Mouse (Mus musculus): ENCODE data around the gene Tmem131l. TPM values are rescaled to one million over a fixed set of nuclear protein-coding genes. Genes with fewer than 3 reads are reported as not detected.

Tmem131l gene
- polyA plus RNA-seq, 1 experiment, result 22.6 TPM

DNA sequence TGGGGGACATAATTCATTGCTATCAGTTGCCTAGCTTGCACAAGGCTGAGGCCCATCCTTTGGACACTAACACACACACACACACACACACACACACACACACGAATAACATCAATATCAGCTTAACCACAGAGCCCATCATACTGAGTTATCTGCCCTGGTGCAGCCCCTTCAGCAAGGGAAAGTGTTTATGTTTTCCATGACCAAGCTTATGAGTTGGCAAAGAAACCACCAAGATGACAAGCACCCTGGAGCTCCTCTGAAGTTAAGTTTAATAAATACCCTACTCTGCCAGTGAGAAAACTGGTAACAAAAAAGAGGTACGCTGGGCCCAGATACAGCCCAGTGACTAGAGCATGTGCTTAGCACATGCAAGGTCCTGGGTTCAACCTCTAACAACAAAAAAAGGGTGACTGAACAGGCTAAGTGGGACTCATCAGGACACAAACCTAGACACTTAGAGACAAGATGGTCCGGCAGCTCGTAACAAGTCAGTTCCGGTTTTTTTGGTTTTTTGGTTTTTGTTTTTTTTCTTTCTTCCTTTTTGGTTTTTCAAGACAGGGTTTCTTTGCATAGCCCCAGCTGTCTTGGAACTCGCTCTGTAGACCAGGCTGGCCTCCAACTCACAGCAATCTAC is 4.1 kb downstream of the Tmem131l start:
- H3K4me1 ChIP-seq (ENCODE audit: control insufficient read depth, insufficient read depth, low read length), result no peaks in the 10 kb centered on the region
- H3K4me3 ChIP-seq (ENCODE audit: insufficient read depth, low read length), result no peak overlapping the region
- H3K27ac ChIP-seq (ENCODE audit: insufficient read depth, low read length), result no peak overlapping the region
- TF ChIP-seq CTCF (IDR thresholded peaks at IDR 0.05; ENCODE audit: borderline replicate concordance, insufficient read depth, low read length) (no peak), POLR2A (IDR thresholded peaks at IDR 0.05; ENCODE audit: low read depth, low read length) (no peak)

GRCm38 (mm10) chr3:84034115-84034780 is 5.7 kb downstream of the Tmem131l start:
- H3K4me1 ChIP-seq (ENCODE audit: control insufficient read depth, insufficient read depth, low read length), result no peaks in the 10 kb centered on the region
- no peak overlapping the region for H3K27ac ChIP-seq (ENCODE audit: insufficient read depth, low read length)
- TF ChIP-seq CTCF (IDR thresholded peaks at IDR 0.05; ENCODE audit: borderline replicate concordance, insufficient read depth, low read length) (no peak), POLR2A (IDR thresholded peaks at IDR 0.05; ENCODE audit: low read depth, low read length) (no peak)
- H3K4me3 ChIP-seq (ENCODE audit: insufficient read depth, low read length), result no peak overlapping the region

DNA sequence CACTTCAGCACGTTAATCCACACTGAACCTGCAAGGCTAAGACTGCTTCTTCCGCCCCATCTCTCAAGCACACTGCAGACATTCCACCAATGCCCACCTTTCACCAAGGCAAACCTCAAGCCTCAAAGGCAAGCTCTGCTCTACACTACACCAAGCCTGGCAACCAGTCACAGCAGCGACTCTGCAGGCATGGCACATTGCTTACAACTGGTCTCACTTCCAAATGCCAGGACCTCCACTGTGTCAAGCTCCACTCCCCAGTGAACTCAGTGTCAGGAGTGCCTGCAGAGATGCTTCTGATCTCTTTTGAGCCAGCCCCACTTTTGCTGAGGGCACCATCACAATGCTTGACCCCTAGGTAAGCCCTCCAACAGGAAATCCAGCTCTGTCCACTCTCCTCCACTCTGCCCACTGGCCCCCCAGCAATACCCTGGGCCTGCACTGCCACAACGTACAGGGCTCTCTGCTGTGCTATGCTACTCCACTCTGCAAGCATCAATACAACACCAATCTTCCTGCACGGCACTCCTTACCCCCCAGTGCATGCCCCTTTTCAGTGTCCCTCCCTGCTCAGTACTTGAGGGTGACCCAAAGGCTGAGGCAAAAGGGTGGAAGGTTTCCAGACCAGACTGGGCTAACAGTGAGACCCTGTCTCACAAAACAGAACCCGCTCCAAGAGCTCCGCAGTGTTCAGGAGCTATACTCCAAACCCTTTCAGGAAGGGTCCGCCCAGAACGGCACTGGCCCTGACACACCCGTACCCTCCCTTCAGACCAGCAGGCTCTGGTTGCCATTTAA is 6.8 kb downstream of the Tmem131l start:
- H3K4me3 ChIP-seq (ENCODE audit: insufficient read depth, low read length), result no peak overlapping the region

DNA sequence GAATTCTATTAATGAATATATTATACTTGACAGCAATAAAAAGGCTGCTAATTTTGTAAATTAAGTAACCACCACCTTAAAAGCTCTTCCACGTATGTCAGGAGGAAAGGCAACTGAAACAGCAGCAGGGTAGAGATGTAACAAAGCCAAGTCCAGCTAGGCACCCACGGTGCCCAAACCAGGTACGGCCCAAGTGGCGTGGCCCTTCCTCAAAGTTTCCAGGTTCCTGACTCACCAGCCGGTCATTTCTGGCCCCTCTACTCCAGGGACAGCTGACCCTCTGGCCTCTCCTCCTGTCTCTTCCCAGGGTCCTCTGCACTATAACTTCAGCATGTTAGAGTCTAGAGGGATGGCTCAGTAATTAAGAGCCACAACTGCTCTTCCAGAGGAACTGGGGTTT is 7.6 kb downstream of the Tmem131l start:
- H3K4me1 ChIP-seq (ENCODE audit: control insufficient read depth, insufficient read depth, low read length), result no peaks in the 10 kb centered on the region
- TF ChIP-seq POLR2A (IDR thresholded peaks at IDR 0.05; ENCODE audit: low read depth, low read length), result no peak
- no peak for TF ChIP-seq CTCF (IDR thresholded peaks at IDR 0.05; ENCODE audit: borderline replicate concordance, insufficient read depth, low read length)
- H3K27ac ChIP-seq (ENCODE audit: insufficient read depth, low read length), result no peak overlapping the region
- no peak overlapping the region for H3K4me3 ChIP-seq (ENCODE audit: insufficient read depth, low read length)

More for the DNA sequence above, 6.8 kb downstream of the Tmem131l start:
- no peak for TF ChIP-seq CTCF (IDR thresholded peaks at IDR 0.05; ENCODE audit: borderline replicate concordance, insufficient read depth, low read length)
- no peak for TF ChIP-seq POLR2A (IDR thresholded peaks at IDR 0.05; ENCODE audit: low read depth, low read length)
- no peak overlapping the region for H3K27ac ChIP-seq (ENCODE audit: insufficient read depth, low read length)
- no peaks in the 10 kb centered on the region for H3K4me1 ChIP-seq (ENCODE audit: control insufficient read depth, insufficient read depth, low read length)

- Histone ChIP-seq H3K27ac (ENCODE audit: insufficient read depth, low read length) (no peak overlapping the region), H3K4me1 (ENCODE audit: control insufficient read depth, insufficient read depth, low read length) (no peaks in the 10 kb centered on the region), H3K4me3 (ENCODE audit: insufficient read depth, low read length) (no peak overlapping the region)
- TF ChIP-seq CTCF (IDR thresholded peaks at IDR 0.05; ENCODE audit: borderline replicate concordance, insufficient read depth, low read length) (no peak), POLR2A (IDR thresholded peaks at IDR 0.05; ENCODE audit: low read depth, low read length) (no peak)
Observed at GRCm38 (mm10) chr3:84031216-84031615, 8.8 kb downstream of the Tmem131l start.

DNA sequence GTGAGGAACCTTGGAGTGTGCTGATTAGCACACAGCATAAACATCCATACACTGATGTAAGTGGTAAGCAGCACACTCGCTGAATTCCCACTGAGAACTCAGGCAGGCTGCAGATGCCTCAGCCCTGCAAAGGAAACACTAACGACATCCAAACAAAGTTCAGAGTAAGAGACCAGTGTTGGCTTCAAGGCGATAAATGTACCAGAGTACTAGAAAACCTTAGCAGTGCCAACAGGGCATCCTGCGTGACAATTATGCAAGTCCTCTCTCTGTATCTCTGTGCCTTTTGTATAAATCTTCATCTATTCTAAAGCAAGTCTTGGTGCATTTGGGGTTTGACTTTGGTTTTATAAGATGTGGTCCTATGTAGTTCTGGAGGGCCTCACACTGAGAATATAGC is 11.0 kb downstream of the Tmem131l start:
- H3K4me3 ChIP-seq (ENCODE audit: insufficient read depth, low read length), result no peak overlapping the region
- H3K4me1 ChIP-seq (ENCODE audit: control insufficient read depth, insufficient read depth, low read length), result no peaks in the 10 kb centered on the region
- TF ChIP-seq CTCF (IDR thresholded peaks at IDR 0.05; ENCODE audit: borderline replicate concordance, insufficient read depth, low read length) (no peak), POLR2A (IDR thresholded peaks at IDR 0.05; ENCODE audit: low read depth, low read length) (no peak)
- H3K27ac ChIP-seq (ENCODE audit: insufficient read depth, low read length), result no peak overlapping the region

DNA sequence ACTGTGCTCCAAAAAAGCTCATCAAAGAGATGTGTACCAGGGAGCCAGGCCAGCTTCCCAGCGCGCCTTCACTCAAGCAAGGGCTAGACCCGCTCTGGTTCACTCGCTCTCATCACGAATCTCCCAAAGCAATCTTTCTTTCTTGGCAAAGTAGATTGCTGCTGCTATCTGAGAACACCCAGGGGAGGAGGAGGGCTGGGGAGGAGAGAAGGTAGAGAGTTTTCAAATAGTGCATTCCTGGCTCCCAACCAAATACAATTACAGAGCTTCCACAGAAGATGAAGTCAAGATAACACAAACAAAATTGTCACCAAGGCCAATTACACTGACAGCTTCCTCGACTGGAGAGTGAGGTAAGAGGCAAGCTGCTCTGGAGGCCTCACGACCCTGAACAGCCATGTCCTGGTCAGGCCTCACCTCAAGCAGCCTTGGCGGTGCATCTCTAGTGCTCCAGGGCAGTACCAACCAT is 12.2 kb downstream of the Tmem131l start:
- TF ChIP-seq CTCF (IDR thresholded peaks at IDR 0.05; ENCODE audit: borderline replicate concordance, insufficient read depth, low read length), result no peak
- TF ChIP-seq POLR2A (IDR thresholded peaks at IDR 0.05; ENCODE audit: low read depth, low read length), result no peak
- no peak overlapping the region for H3K4me3 ChIP-seq (ENCODE audit: insufficient read depth, low read length)
- peaks cover 1% of the 10 kb centered on the region; the same call in 1 of the 2 replicates for H3K4me1 ChIP-seq (ENCODE audit: control insufficient read depth, insufficient read depth, low read length)
- H3K27ac ChIP-seq (ENCODE audit: insufficient read depth, low read length), result no peak overlapping the region

DNA sequence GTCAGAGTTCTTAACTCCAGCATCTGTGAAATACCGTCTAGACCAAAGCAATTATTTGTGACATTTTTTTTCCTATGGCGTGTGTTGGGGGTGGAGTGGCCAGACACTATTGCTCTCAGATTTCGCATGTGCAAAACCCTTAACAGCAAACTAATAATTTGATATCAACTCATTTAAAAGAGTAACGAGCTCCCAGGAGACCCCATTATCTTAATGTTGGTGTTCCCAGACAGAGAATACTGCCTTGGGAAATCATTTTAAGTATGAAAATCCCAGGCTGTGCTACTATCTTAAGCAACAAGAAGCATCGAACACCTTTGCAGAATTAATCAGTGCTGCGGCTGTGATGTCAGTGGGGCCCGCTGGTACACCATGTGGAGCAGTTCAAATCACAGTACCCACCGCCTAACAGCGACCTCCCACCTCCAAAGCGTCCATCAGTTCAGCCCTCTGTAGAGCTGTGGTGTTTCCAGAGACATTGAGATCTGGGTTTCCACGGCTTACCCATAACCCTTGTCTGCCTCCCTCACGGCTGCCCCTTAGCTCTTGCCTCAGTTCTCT is 15.4 kb downstream of the Tmem131l start:
- H3K4me3 ChIP-seq (ENCODE audit: insufficient read depth, low read length), result no peak overlapping the region
- TF ChIP-seq CTCF (IDR thresholded peaks at IDR 0.05; ENCODE audit: borderline replicate concordance, insufficient read depth, low read length) (no peak), POLR2A (IDR thresholded peaks at IDR 0.05; ENCODE audit: low read depth, low read length) (no peak)

DNA sequence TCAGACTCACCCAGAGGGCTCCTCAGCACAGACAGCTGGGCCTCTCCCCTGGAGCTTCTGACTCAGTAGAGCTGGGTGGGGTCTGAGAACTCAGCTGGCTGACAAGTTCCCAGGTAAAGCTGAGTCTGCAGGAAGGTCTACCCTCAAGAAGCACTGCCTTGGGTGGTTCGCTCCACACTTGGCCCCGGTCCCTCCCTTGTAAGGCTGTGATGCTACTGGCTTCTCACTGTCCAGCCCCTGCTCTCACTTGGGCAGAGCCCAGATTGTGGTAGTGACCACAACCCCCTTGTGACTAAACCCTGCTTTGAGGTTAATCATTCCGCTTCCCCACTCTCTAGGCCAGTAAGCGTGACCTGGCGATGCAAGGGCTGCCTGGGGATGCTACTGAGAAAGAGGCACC is 17.3 kb downstream of the Tmem131l start:
- TF ChIP-seq POLR2A (IDR thresholded peaks at IDR 0.05; ENCODE audit: low read depth, low read length) (no peak), CTCF (IDR thresholded peaks at IDR 0.05; ENCODE audit: borderline replicate concordance, insufficient read depth, low read length) (no peak)
- Histone ChIP-seq H3K4me1 (ENCODE audit: control insufficient read depth, insufficient read depth, low read length) (peaks cover 12% of the 10 kb centered on the region), H3K4me3 (ENCODE audit: insufficient read depth, low read length) (no peak overlapping the region), H3K27ac (ENCODE audit: insufficient read depth, low read length) (no peak overlapping the region)

More for the DNA sequence above, 15.4 kb downstream of the Tmem131l start:
- Histone ChIP-seq H3K27ac (ENCODE audit: insufficient read depth, low read length) (no peak overlapping the region), H3K4me1 (ENCODE audit: control insufficient read depth, insufficient read depth, low read length) (peaks cover 12% of the 10 kb centered on the region)

Measured in embryonic fibroblast, embryonic 13.5 days (primary cell).